In the genomic region with DNA sequence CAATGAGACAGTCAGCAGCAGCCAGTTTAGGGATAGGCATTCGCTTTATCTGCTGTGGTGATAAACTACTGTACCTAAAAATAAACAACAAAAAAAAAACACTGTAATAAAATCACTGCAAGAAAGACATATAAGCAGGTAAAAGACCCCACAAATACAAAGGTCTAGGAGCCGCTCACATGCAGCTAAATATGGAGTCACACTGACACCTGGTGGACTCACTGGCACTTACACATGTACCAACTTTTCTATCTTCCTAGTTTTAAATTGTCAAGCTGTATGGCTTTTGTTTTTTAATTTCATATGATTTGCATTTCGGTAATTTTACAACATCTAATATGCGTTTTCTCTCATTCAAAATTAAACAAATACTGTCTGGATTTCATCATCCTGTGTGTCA, we compare ENCODE assay signal across 9 mouse cellular contexts. TPM values are rescaled to one million over a fixed set of nuclear protein-coding genes. Genes with fewer than 3 reads are reported as not detected.
DNase-seq lines count a peak whose midpoint lies in the region; TF ChIP-seq lines count a peak whose summit lies in the region.
"Had no signal": no experiment of that assay in that cellular context is flagged by ENCODE, and none has a peak within 500 bp of the region (broad histone marks: within the 10 kb centered on the region; RNA-seq: fewer than 3 reads in every experiment).

No protein-coding gene starts in this region.

- no peak for TF ChIP-seq POLR2A in kidney, adult 2 months (IDR thresholded peaks at IDR 0.05; ENCODE audit: low read depth, low read length)

- H3K4me1 ChIP-seq in kidney, adult 2 months (ENCODE audit: control insufficient read depth, insufficient read depth, low read length): no peaks in the 10 kb centered on the region
- H3K4me1 ChIP-seq: neural tube, embryonic 12.5 days had no signal

- H3K4me3 ChIP-seq in kidney, adult 2 months (ENCODE audit: insufficient read depth, low read depth, low read length): no peak overlapping the region
- H3K4me3 ChIP-seq: neural tube, embryonic 12.5 days had no signal

- no peaks in the 10 kb centered on the region for H3K27me3 ChIP-seq in kidney, adult 2 months (replicated peaks; ENCODE audit: control insufficient read depth, insufficient read depth, low read length)
- H3K27me3 ChIP-seq: neural tube, embryonic 12.5 days had no signal

- peaks cover 2% of the 10 kb centered on the region for H3K36me3 ChIP-seq in kidney, adult 2 months (ENCODE audit: control insufficient read depth, insufficient read depth, low read length)

- H3K27ac ChIP-seq in kidney, adult 2 months (ENCODE audit: insufficient read depth, low read depth, low read length): no peak overlapping the region
- H3K27ac ChIP-seq: neural tube, embryonic 12.5 days had no signal

- WGBS in kidney, adult 2 months: 75% methylated on average over 4 of the region's 4 CpGs

- DNase-seq in kidney, adult 2 months: no peak
- no peak for DNase-seq in kidney, adult 18-20 months
- DNase-seq in A20 (ENCODE audit: low read depth, low spot score): peak; percentile 63
- peak; percentile 7 for DNase-seq in c-Kit-positive CD71-positive TER-119-negative erythroid progenitor cells, embryonic 14.5 days (ENCODE audit: low read depth)
- peak; percentile 3 for DNase-seq in hindlimb bud, embryonic 11.5 days (ENCODE audit: extremely low spot score, low read depth, low spot score)
- no peak for DNase-seq in urinary bladder, postnatal 4 days (ENCODE audit: low spot score in 2 of 2)
- DNase-seq in gastrocnemius, postnatal 14 days: no peak
- DNase-seq in adrenal gland, postnatal 36 days: no peak

- intact Hi-C loops in gastrocnemius, postnatal 14 days (cut with DNase I; ENCODE audit: low total_unique reads): no loop called here

- TF ChIP-seq CTCF in kidney, adult 2 months (conservative IDR thresholded peaks at IDR 0.05; ENCODE audit: insufficient read depth, insufficient read length, low read depth, low read length): 0 out of 2 replicates have a peak, but pooled peaks have one; percentile 16

RNA-seq across cellular contexts. Expression of a gene that starts 14.4 kb away (rescaled TPM):
- 5.1 and 5.7 TPM in 2 replicates for polyA plus RNA-seq in kidney, adult 2 months (2012; rRNA removed)
- 1 to 10 TPM; 5.5 to 6.1 TPM for total RNA-seq in gastrocnemius, postnatal 14 days (2021)
- total RNA-seq in adrenal gland, postnatal 36 days (2021): 10 to 100 TPM; 14.2 to 17.4 TPM

Comparison
In these comparisons a context has a peak if more than half of its experiments do, and no peak if none do; other contexts are left out.
1. DNase-seq: peak in A20 (single experiment), c-Kit-positive CD71-positive TER-119-negative erythroid progenitor cells, embryonic 14.5 days (single experiment) and hindlimb bud, embryonic 11.5 days (single experiment); none in kidney, adult 2 months (single experiment), kidney, adult 18-20 months (single experiment), urinary bladder, postnatal 4 days (0 of 2), gastrocnemius, postnatal 14 days (single experiment) and adrenal gland, postnatal 36 days (0 of 2).